Mouse (Mus musculus) ES-E14 (cell line): ENCODE results near the gene Stat3. TPM values are rescaled to one million over a fixed set of nuclear protein-coding genes. Genes with fewer than 3 reads are reported as not detected.

ENCODE experiments used
- DNase-seq: peaks from one replicate; pipeline ENCODE4 v3.0.0-alpha.2; 2013; ENCODE audit warnings: low read depth, low spot score
- H3K27ac ChIP-seq: 2 replicates; pipeline ENCODE4 v1.5.1; 2012; ENCODE audit warnings: low read depth, mild to moderate bottlenecking, low read length, moderate library complexity, mixed read lengths; ENCODE audit not compliant: poor library complexity, insufficient read depth, severe bottlenecking
- H3K36me3 ChIP-seq: 2 replicates; pipeline ENCODE4 v1.6.1; 2012; ENCODE audit warnings: mild to moderate bottlenecking, low read length, moderate library complexity, mixed read lengths; ENCODE audit not compliant: control insufficient read depth, poor library complexity, insufficient read depth, severe bottlenecking
- H3K4me1 ChIP-seq, 2 experiments: fragments of 150-350 bp in 1 of 2; sonication (generic) in 1 of 2; 2 replicates each; pipeline ENCODE4 v1.6.1; 2012; ENCODE audit warnings: low read length in 2 of 2, mild to moderate bottlenecking in 1 of 2, mixed read lengths in 1 of 2; ENCODE audit not compliant: control insufficient read depth in 2 of 2, insufficient read depth in 2 of 2, poor library complexity in 1 of 2
- H3K4me3 ChIP-seq, 2 experiments: fragments of 150-350 bp in 1 of 2; sonication (generic) in 1 of 2; 2 replicates each; pipeline ENCODE4 v1.5.1; 2012; ENCODE audit warnings: low read length in 2 of 2, low read depth in 1 of 2, mild to moderate bottlenecking in 1 of 2, mixed read lengths in 1 of 2; ENCODE audit not compliant: insufficient read depth in 1 of 2, poor library complexity in 1 of 2, severe bottlenecking in 1 of 2
- H3K9ac ChIP-seq: 2 replicates; pipeline ENCODE4 v1.6.1; 2012; ENCODE audit warnings: low read depth, mild to moderate bottlenecking, low read length, mixed read lengths; ENCODE audit not compliant: poor library complexity, insufficient read depth, severe bottlenecking
- H3K9me3 ChIP-seq: fragments of 150-350 bp; sonication (generic); 2 replicates; pipeline ENCODE4 v1.6.1; 2012; ENCODE audit warnings: low read depth, mild to moderate bottlenecking, low read length; ENCODE audit not compliant: control insufficient read depth, insufficient read depth
- CHD2 ChIP-seq: IDR thresholded peaks from 2 replicates; pipeline ENCODE4 v1.6.1; 2014; ENCODE audit warnings: mild to moderate bottlenecking, low read depth, low read length, inconsistent platforms
- HCFC1 ChIP-seq: IDR thresholded peaks from 2 replicates; pipeline ENCODE4 v1.6.1; 2012; ENCODE audit warnings: low read length, inconsistent platforms, borderline replicate concordance; ENCODE audit not compliant: insufficient read depth
- MAFK ChIP-seq: IDR thresholded peaks from 2 replicates; pipeline ENCODE4 v1.6.1; 2014; ENCODE audit warnings: mild to moderate bottlenecking, low read depth, low read length, inconsistent platforms; ENCODE audit not compliant: insufficient read depth
- ZC3H11A ChIP-seq: IDR thresholded peaks from 2 replicates; pipeline ENCODE4 v1.6.1; 2012; ENCODE audit warnings: low read depth, mild to moderate bottlenecking, inconsistent platforms, low read length, borderline replicate concordance
- ZNF384 ChIP-seq: IDR thresholded peaks from 2 replicates; pipeline ENCODE4 v1.6.1; 2012; ENCODE audit warnings: low read depth, low read length, inconsistent platforms
- in situ Hi-C, 2 experiments: fragments of 600-800 bp; cut with MboI; formaldehyde crosslinking; loops; one replicate each; pipeline ENCODE4 v1.15.1; 2025; ENCODE audit warnings: low sequenced_read_pairs in 2 of 2, inconsistent platforms in 1 of 2; ENCODE audit not compliant: unreplicated experiment in 2 of 2
- total RNA-seq: library from RNA; depleted of rRNA; stranded (reverse); fragments of 300-350 nt; gene quantifications from 2 replicates; pipeline ENCODE4 v1.2.3, GENCODE M21; 2012

Stat3 gene
- total RNA-seq, 1 experiment: 61.5 TPM

DNA sequence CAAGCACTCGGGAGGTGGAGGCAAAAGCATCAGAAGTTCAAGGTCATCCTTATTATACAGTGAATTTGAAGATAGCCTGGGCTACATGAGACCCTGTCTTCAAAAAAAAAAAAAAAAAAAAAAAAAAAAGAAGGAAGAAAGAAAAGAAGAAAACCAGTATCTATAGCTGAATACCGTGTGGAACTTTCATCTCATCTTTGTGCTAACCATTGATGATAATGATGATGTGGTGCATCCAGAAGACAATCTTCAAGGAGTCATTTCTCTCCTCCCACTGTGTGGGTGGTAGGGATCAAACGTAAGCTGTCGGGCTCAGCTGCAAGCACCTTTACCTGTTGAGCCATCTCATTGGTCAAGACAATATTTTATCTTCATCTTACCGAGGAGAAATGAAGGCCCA lies 21.3 kb downstream of the Stat3 start:
- in situ Hi-C loops: no loop called here
- Histone ChIP-seq H3K27ac (no peak overlapping the region), H3K9ac (no peak overlapping the region), H3K4me1 (no peaks in the 10 kb centered on the region), H3K36me3 (peaks cover 1% of the 10 kb centered on the region; the same call in 1 of the 2 replicates), H3K4me3 (no peak overlapping the region), H3K9me3 (no peaks in the 10 kb centered on the region)
- no peak for TF ChIP-seq ZNF384
- TF ChIP-seq CHD2: no peak
- no peak for TF ChIP-seq ZC3H11A
- no peak for TF ChIP-seq HCFC1
- TF ChIP-seq MAFK: no peak
- DNase-seq: no peak

DNA sequence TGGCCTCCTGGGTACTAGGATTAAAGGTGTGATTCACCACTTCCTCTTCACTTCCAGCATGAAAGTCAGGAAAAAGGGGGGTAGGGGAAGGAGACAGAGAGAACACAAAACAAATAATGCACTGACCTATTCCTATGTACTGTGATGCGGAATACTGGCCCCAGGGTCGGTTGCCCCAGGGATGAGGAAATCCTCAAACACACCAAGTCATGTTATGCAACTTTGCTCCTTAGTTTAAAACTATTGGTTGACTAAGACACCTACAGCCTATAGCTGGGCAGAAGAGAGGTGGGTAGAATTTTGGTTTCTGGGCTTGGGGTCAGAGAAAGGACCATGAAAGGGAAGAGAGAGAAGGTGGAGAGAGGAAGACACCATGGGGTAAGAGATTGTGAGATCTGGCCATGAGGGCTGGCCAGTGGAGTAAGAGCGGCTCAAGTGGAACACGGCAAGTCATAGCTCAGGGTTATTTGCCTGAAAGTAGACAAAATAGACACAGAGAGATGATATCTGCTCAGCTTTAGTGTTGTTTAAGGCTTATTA lies 22.8 kb downstream of the Stat3 start:
- Histone ChIP-seq H3K27ac (no peak overlapping the region), H3K4me1 (no peaks in the 10 kb centered on the region), H3K4me3 (no peak overlapping the region), H3K9me3 (no peaks in the 10 kb centered on the region), H3K9ac (no peak overlapping the region), H3K36me3 (peaks cover 1% of the 10 kb centered on the region; the same call in 1 of the 2 replicates)
- in situ Hi-C loops: no loop called here
- no peak for DNase-seq
- TF ChIP-seq MAFK (no peak), ZC3H11A (no peak), CHD2 (no peak), HCFC1 (no peak), ZNF384 (no peak)

DNA sequence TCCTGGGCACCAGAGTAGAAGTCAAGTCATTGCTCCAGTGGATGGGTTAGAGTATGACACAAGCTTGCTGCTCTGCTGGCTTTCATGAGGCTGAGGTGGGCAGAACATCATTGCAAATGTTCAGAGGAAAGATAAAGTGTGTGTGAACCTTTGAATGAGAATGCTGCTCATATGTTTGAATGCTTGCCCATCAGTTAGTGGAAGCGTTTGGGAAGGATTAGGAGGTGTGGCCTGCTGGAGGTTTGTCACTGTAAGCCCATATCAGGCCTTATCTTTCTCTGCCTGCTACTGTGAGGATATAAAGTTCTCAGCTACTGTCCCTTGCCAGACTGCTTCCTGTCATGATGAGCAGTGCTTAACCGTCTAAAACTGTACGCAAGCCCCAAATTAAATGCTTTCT lies 24.3 kb downstream of the Stat3 start:
- in situ Hi-C loops: no loop called here
- Histone ChIP-seq H3K36me3 (peaks cover 6% of the 10 kb centered on the region; the same call in 1 of the 2 replicates), H3K9me3 (no peaks in the 10 kb centered on the region), H3K9ac (no peak overlapping the region), H3K27ac (no peak overlapping the region), H3K4me1 (no peaks in the 10 kb centered on the region), H3K4me3 (no peak overlapping the region)
- TF ChIP-seq ZC3H11A: no peak
- no peak for TF ChIP-seq ZNF384
- no peak for TF ChIP-seq HCFC1
- TF ChIP-seq CHD2: no peak
- no peak for TF ChIP-seq MAFK
- no peak for DNase-seq

DNA sequence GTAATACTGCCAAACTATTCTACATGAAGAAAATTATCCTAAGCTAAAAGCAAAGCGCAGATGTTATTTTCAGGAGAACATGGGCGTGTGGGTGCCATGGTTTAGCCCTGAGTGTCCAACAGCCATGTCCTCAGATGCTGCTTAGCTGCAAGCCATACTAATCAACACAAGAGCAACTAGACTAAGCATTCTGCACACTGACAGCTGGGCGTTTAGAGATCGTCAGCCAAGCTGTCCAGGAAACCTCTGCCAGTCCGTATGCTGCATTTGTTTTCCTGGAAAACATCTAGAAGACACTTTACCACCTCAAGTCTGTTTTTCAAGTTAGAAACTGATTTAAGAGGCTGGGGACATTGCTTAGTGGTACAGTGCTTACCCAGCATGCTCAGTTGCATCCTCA lies 24.9 kb downstream of the Stat3 start:
- H3K4me3 ChIP-seq: no peak overlapping the region
- in situ Hi-C loops: no loop called here
- no peak for TF ChIP-seq ZNF384
- TF ChIP-seq MAFK: no peak
- TF ChIP-seq CHD2: no peak
- TF ChIP-seq ZC3H11A: no peak
- no peak for TF ChIP-seq HCFC1
- H3K9me3 ChIP-seq: no peaks in the 10 kb centered on the region
- peaks cover 10% of the 10 kb centered on the region; the same call in 1 of the 2 replicates for H3K36me3 ChIP-seq
- H3K9ac ChIP-seq: no peak overlapping the region
- H3K4me1 ChIP-seq: no peaks in the 10 kb centered on the region
- H3K27ac ChIP-seq: no peak overlapping the region
- DNase-seq: no peak
